Mouse (Mus musculus): ENCODE results near the gene Kctd4.

Kctd4 gene

DNA sequence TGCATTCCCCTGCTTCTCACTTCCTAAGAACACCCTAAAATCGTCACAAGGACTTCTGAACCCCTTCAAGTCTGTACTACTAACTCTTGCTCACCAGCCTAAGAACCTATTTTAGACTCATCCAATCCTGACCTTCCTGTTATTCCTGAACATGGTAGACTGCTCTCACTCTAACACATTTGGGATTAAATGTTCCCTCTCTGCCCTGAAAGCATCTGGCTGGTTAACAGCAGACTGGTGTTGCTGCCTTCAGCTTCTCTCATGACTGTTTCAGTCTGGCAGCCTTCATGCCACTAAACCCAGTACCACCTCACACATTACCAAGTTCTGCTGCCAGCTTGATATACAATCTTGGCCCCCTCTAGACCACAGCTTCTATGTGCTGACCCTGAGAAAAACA lies 34.4 kb downstream of the Kctd4 start:
- DNase-seq (ENCODE audit: extremely low read depth, low read depth, low spot score) = peak; percentile 50

DNA sequence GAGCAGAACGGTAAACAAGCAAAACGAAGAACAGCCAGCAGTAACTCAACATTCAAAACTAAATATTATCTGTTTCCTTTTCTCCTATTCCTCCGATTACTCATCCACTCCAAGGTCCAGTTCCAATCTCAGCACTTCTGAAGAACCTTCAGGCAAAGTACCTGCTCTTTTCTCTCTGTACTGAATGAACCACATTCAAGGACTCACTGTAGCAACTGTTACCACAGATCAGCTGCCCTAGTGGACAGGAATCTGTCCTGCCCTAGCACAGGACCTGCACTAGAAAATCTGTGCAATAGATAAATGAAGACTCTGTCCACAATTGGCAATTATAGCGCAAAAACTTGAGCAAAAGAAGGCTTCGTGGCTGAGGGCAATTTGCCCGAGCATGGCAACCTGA lies 36.1 kb downstream of the Kctd4 start:
- DNase-seq (ENCODE audit: extremely low read depth, low read depth, low spot score) = no peak

DNA sequence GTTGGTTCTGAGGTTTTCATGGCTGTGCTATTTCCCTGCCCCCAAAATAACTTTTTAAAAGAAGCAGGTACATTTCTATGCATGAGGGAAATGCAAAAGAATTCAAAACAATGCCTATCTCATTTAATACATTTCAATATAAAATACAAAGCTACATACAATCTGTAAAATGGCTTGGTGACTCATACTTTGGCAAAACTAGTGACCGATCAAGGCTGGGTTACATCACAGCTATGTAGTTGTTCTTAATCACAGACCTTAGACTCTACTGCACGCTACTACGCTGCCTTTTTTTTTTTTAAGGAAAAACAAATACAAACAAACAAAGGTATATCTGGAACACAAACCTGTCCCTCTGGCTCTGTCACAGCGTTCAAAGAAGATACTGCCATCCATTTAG lies 37.6 kb downstream of the Kctd4 start:
- no peak for DNase-seq (ENCODE audit: extremely low read depth, low read depth, low spot score)

DNA sequence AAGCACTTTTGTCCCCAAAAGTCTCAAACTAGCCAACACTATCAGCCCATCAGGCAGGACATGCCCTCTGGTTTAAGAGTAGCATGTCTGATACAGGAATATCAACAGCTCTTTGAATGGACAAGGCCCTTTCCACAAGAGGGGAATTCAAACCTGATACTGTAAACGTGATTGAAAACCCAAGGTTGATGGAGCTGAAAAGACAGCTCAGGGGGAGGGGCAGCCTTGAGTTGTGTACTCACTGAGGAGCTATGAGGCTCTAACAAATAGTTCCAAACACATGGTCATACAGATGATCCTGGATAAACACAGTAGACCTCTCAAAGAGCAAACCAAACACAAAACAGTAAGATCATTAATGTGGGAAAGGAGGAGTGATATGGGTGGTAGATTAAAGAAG lies 43.3 kb downstream of the Kctd4 start:
- no peak for DNase-seq (ENCODE audit: extremely low read depth, low read depth, low spot score)

DNA sequence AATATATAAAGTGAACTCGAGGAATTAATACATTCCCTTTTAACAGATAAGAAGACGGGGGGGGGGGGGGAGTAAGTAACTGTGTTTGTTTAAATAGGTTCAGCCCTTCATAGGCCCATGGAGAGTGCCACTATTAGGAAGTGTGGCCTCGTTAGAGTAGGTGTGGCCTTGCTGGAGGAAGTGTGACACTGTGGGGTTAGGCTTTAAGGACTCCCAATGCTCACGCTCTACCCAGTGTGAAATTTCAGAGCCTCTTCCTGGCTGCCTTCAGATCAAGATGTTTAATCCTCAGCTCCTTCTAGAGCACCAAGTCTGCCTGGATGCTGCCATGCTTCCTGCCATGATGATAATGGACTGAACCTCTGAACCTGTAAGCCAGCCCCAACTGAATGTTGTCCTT lies 47.0 kb downstream of the Kctd4 start:
- DNase-seq (ENCODE audit: extremely low read depth, low read depth, low spot score) = no peak

DNA sequence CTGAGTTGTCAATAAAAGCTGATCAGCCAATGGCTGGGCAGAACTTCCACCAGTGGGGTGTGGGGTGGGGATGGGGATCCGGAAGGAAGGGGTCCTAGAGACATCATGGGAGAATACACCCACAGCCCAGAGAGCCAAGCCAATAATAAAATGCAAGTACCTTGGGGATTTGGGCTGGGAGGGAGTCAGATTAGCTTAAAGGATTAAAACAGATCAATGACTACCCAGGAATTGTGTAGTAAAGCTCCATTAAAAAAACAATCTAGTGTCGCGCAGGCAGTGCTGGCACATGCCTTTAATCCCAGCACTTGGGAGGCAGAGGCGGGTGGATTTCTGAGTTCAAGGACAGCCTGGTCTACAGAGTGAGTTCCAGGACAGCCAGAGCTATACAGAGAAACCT lies 50.2 kb downstream of the Kctd4 start:
- DNase-seq (ENCODE audit: extremely low read depth, low read depth, low spot score) = no peak

DNA sequence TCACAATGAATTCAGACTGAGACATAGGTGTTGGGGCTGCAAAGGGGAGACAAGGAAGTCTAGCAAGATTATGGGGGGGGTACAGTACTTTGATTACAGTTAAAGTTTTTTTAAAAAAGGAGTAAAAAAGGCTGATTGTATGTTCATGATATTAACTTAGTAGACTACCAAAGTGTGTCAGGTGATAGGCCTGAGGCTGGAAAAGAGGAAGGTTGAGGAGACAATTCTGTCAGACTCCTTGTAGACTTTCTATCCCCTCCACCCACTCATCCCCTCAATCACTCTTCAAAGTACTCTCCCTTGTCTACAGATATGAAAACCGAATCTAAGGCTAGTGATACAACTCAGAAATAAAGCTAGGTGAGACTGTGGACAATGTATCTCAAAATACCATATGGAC lies 53.4 kb downstream of the Kctd4 start:
- DNase-seq (ENCODE audit: extremely low read depth, low read depth, low spot score) = no peak

DNA sequence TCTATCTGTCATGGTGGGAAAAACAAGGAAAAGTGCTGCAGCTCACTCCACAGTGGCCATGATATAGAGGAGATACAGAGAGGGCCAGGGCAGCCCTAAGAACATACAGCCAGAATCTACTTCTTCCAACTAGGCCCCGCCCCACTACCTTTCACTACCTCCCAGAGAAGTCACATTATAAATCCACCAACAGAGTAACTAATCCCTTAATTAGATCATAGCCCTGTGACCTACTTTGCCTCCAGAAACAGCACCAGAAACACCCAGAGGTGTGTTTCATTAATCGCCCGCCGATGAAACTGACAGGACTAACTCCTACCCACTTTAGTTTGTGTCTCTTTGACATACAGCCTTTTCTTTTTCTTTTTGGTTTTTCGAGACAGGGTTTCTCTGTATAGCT lies 54.4 kb downstream of the Kctd4 start:
- peak; percentile 39 for DNase-seq (ENCODE audit: extremely low read depth, low read depth, low spot score)

DNA sequence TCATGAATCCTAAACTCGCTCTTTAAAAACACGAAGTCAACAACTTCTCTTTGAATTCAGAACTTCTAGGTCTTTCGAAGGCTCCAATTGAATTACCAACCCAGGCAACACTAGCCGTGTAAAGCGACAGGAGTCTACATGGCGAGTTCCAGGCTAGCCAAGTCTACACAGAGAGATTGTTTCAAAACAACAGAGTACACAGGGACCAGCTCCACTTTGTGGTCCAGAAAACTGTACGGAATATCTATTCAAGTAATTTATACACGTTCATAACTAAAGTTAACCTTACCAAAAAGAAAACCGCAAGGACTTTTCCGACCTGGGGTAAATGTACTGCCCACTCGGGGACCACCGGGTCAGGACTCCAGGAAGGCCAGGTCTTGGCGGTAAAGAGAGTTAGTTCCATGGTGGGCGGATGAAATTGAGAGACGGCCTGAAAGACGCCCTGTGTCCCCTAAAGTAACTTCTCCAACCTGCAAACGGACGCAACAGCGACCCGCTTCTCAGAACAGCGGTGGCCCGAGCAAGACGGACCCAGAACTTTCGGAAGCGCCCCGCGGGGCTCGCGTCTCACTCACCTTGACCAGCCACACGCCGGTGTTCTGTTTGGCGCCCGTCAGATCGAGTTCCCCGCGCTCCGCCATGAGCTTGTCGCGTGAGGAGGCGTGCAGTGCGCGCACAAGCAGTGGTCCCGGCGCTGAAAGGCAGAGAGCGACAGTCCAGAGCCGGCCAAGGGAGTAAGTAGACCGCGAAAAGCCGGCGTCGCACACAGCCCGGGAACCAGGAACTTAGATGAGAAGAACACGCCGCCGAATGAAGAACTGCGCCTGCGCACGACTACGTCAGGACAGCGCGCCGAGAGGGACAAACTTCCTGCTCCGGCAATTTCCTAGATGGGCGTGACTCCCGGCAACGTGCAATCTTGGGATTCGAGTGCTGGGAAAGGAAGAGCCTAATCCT lies 55.6 kb downstream of the Kctd4 start, which contains the start of gene Gtf2f2:
Gene Gtf2f2 (minus strand): TSS at position 764 of the 960 bp plus-strand sequence.
- peak; percentile 64 for DNase-seq (ENCODE audit: extremely low read depth, low read depth, low spot score)

DNA sequence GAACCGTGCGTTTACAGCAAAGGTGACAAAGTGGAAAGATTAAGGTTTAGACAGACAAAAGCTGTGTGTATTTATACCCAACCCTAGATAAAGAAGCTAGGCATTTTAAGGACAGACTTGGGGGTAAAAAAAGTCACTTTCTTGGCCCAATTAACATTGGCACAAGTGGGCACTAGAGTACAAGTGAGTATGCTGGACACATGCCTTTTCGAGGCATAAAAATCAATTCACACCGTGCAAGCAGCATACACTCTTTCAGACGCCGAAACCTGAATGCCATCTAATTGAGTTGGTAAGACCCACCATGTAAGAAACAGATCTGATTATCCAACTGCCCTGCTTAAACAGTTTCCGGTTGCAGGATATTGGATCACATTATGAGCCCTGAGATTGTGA lies 56.3 kb downstream of the Kctd4 start:
- no peak for DNase-seq (ENCODE audit: extremely low read depth, low read depth, low spot score)

DNA sequence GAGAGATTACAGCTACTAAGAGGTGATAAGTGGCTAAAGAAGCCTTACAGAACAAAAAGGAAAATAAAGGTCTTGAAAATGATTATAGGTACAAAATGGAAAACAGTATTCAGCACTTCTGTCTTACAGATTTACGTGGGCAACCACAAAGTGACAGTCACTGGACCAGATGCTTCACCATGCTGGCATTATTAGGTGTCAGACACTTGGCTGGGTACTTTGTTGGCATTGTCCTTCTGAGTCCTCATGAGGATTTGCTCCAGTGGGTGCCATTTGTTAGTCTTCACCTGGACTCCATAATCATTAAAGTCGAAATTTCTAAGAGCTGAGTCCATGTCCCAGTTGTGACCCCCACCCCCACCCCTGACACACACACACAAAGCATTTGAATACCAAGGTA lies 59.5 kb downstream of the Kctd4 start:
- no peak for DNase-seq (ENCODE audit: extremely low read depth, low read depth, low spot score)

Data from fat pad, adult 2 months (tissue).